9 mouse cellular contexts compared by ENCODE assay signal in the genomic region with DNA sequence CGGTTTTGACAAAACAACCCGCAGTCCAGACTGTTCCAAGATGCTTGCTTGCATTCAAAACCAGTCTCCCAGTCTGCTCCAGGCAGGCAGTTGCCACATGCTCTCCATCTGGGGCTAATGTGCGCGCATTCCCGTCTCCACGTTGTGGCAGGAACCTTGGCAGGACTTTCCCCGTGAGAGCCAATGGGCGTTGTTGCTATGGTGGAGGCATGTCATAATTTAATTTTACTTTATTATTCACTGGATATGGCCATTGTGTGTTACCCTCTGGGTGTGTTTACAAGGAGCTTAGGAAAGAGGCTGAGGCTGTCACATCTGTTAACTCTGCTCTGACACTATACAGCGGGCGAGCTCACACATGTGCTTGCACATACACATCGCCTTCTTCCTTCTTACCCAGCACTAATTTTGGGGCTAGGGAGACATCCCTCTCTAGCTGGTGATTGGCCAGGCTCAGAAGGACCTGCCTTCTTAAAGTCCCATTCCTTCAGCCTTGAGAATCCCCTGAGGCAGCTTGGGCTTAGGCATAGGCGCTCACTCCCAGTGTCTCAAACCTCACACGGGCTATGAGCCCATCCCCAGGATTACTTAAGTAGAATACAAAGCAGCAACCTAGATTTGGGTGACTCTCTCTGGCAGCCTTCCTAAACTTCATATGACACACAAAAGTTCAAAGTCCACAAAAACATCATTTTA.
DNase-seq lines count a peak whose midpoint lies in the region; ATAC-seq and TF ChIP-seq lines count a peak whose summit lies in the region.
"Had no signal": no experiment of that assay in that cellular context is flagged by ENCODE, and none has a peak within 500 bp of the region (broad histone marks: within the 10 kb centered on the region; RNA-seq: fewer than 3 reads in every experiment).

No protein-coding gene starts in this region.

- peak overlapping the region; percentile 55; the same call in 1 of the 2 replicates for H3K27ac ChIP-seq in forebrain, embryonic 14.5 days (ENCODE audit: low read depth, low read length)
- no peak overlapping the region for H3K27ac ChIP-seq in forebrain, embryonic 11.5 days (ENCODE audit: low read depth, low read length)
- H3K27ac ChIP-seq in embryonic facial prominence, embryonic 13.5 days, result peak overlapping the region; percentile 68
- peak overlapping the region; percentile 39 for H3K27ac ChIP-seq in midbrain, postnatal 0 days (ENCODE audit: low read depth, low read length)
- H3K27ac ChIP-seq in heart, embryonic 12.5 days (ENCODE audit: poor library complexity, severe bottlenecking), result no peak overlapping the region

- TF ChIP-seq CTCF in midbrain, postnatal 0 days (IDR thresholded peaks at IDR 0.05), result no peak

- no peak overlapping the region for H3K4me3 ChIP-seq in forebrain, embryonic 14.5 days (ENCODE audit: low read depth, low read length)
- H3K4me3 ChIP-seq in forebrain, embryonic 11.5 days (ENCODE audit: low read depth, low read length), result no peak overlapping the region
- no peak overlapping the region for H3K4me3 ChIP-seq in embryonic facial prominence, embryonic 13.5 days
- H3K4me3 ChIP-seq in midbrain, postnatal 0 days (ENCODE audit: low read depth, low read length), result no peak overlapping the region
- H3K4me3 ChIP-seq in heart, embryonic 12.5 days, result no peak overlapping the region
- H3K4me3 ChIP-seq: myocyte had no signal

- no peaks in the 10 kb centered on the region for H3K36me3 ChIP-seq in forebrain, embryonic 14.5 days (ENCODE audit: control insufficient read depth, insufficient read depth, low read length)
- H3K36me3 ChIP-seq in forebrain, embryonic 11.5 days (ENCODE audit: control insufficient read depth, insufficient read depth, low read length), result no peaks in the 10 kb centered on the region
- 0 out of 2 replicates have a peak, but pooled peaks cover 3% of the 10 kb centered on the region for H3K36me3 ChIP-seq in embryonic facial prominence, embryonic 13.5 days
- H3K36me3 ChIP-seq in midbrain, postnatal 0 days (ENCODE audit: insufficient read depth, low read length), result no peaks in the 10 kb centered on the region
- H3K36me3 ChIP-seq in heart, embryonic 12.5 days, result no peaks in the 10 kb centered on the region

- H3K9me3 ChIP-seq in forebrain, embryonic 14.5 days (replicated peaks; ENCODE audit: control insufficient read depth, low read length), result no peaks in the 10 kb centered on the region
- H3K9me3 ChIP-seq in forebrain, embryonic 11.5 days (ENCODE audit: control insufficient read depth, low read length), result no peaks in the 10 kb centered on the region
- H3K9me3 ChIP-seq in embryonic facial prominence, embryonic 13.5 days, result no peaks in the 10 kb centered on the region
- H3K9me3 ChIP-seq in midbrain, postnatal 0 days (ENCODE audit: low read length), result no peaks in the 10 kb centered on the region
- no peaks in the 10 kb centered on the region for H3K9me3 ChIP-seq in heart, embryonic 12.5 days (replicated peaks)

- 42% methylated on average over 13 of the region's 13 CpGs for WGBS in forebrain, embryonic 14.5 days
- WGBS in forebrain, embryonic 11.5 days, result 63% methylated on average over 13 of the region's 13 CpGs
- 23% methylated on average over 13 of the region's 13 CpGs for WGBS in embryonic facial prominence, embryonic 13.5 days
- 37% methylated on average over 13 of the region's 13 CpGs for WGBS in midbrain, postnatal 0 days
- WGBS in heart, embryonic 12.5 days, result 81% methylated on average over 13 of the region's 13 CpGs

- H3K27me3 ChIP-seq in forebrain, embryonic 14.5 days (replicated peaks; ENCODE audit: control insufficient read depth, insufficient read depth, low read length), result no peaks in the 10 kb centered on the region; the same call in 1 of the 2 replicates
- peaks cover 2% of the 10 kb centered on the region; the same call in 1 of the 2 replicates for H3K27me3 ChIP-seq in forebrain, embryonic 11.5 days (ENCODE audit: control insufficient read depth, insufficient read depth, low read length)
- no peaks in the 10 kb centered on the region for H3K27me3 ChIP-seq in embryonic facial prominence, embryonic 13.5 days
- no peaks in the 10 kb centered on the region; the same call in 1 of the 2 replicates for H3K27me3 ChIP-seq in midbrain, postnatal 0 days (ENCODE audit: insufficient read depth, low read length)
- H3K27me3 ChIP-seq in heart, embryonic 12.5 days (replicated peaks), result no peaks in the 10 kb centered on the region

- peak; percentile 90 for ATAC-seq in forebrain, embryonic 14.5 days
- no peak for ATAC-seq in forebrain, embryonic 11.5 days (replicated peaks; ENCODE audit: low FRiP score)
- peak; percentile 86 for ATAC-seq in embryonic facial prominence, embryonic 13.5 days (ENCODE audit: insufficient number of reproducible peaks, insufficient read depth, low FRiP score, low TSS enrichment, low read depth)
- 0 out of 2 replicates have a peak, but pooled peaks have one; percentile 23 for ATAC-seq in midbrain, postnatal 0 days (ENCODE audit: low FRiP score)
- ATAC-seq in heart, embryonic 12.5 days (ENCODE audit: insufficient number of reproducible peaks, low FRiP score), result no peak

- H3K4me2 ChIP-seq in forebrain, embryonic 14.5 days (ENCODE audit: low read length), result peak overlapping the region; percentile 18; the same call in 1 of the 2 replicates
- no peak overlapping the region for H3K4me2 ChIP-seq in forebrain, embryonic 11.5 days (ENCODE audit: low read depth, low read length, severe bottlenecking)
- peak overlapping the region; percentile 35 for H3K4me2 ChIP-seq in embryonic facial prominence, embryonic 13.5 days
- H3K4me2 ChIP-seq in midbrain, postnatal 0 days (ENCODE audit: low read depth, low read length, poor library complexity, severe bottlenecking), result peak overlapping the region; percentile 16; the same call in 1 of the 2 replicates
- no peak overlapping the region for H3K4me2 ChIP-seq in heart, embryonic 12.5 days

- peaks cover 22% of the 10 kb centered on the region for H3K4me1 ChIP-seq in forebrain, embryonic 14.5 days (ENCODE audit: control insufficient read depth, insufficient read depth, low read length)
- peaks cover 21% of the 10 kb centered on the region for H3K4me1 ChIP-seq in forebrain, embryonic 11.5 days (replicated peaks; ENCODE audit: control insufficient read depth, insufficient read depth, low read length)
- peaks cover 61% of the 10 kb centered on the region for H3K4me1 ChIP-seq in embryonic facial prominence, embryonic 13.5 days
- H3K4me1 ChIP-seq in midbrain, postnatal 0 days (ENCODE audit: insufficient read depth, low read length), result peaks cover 2% of the 10 kb centered on the region; the same call in 1 of the 2 replicates
- peaks cover 15% of the 10 kb centered on the region for H3K4me1 ChIP-seq in heart, embryonic 12.5 days (replicated peaks)

- no peak overlapping the region for H3K9ac ChIP-seq in forebrain, embryonic 14.5 days (ENCODE audit: low read length)
- H3K9ac ChIP-seq in forebrain, embryonic 11.5 days (ENCODE audit: low read length), result no peak overlapping the region
- H3K9ac ChIP-seq in embryonic facial prominence, embryonic 13.5 days, result no peak overlapping the region
- H3K9ac ChIP-seq in midbrain, postnatal 0 days (replicated peaks; ENCODE audit: low read length, poor library complexity, severe bottlenecking), result no peak overlapping the region
- no peak overlapping the region for H3K9ac ChIP-seq in heart, embryonic 12.5 days

- peak; percentile 91 for DNase-seq in forebrain, embryonic 14.5 days (ENCODE audit: low spot score)
- no peak for DNase-seq in forebrain, embryonic 11.5 days (ENCODE audit: low spot score)
- DNase-seq in layer of hippocampus, adult 8-10 months (ENCODE audit: low spot score in 2 of 2), result peak; percentile 57 to 69
- peak; percentile 67 for DNase-seq in midbrain, postnatal 0 days (ENCODE audit: low spot score)
- DNase-seq in ovary, postnatal 10 days (ENCODE audit: low spot score), result no peak
- DNase-seq in heart, postnatal 4 days, result no peak

Comparison
In these comparisons a context has a peak if more than half of its experiments do, and no peak if none do; other contexts are left out.
1. ATAC-seq: peak in forebrain, embryonic 14.5 days (single experiment), embryonic facial prominence, embryonic 13.5 days (single experiment) and midbrain, postnatal 0 days (single experiment); none in forebrain, embryonic 11.5 days (single experiment) and heart, embryonic 12.5 days (single experiment).
2. DNase-seq: peak in forebrain, embryonic 14.5 days (single experiment), layer of hippocampus, adult 8-10 months (2 of 2) and midbrain, postnatal 0 days (single experiment); none in forebrain, embryonic 11.5 days (single experiment), ovary, postnatal 10 days (single experiment) and heart, postnatal 4 days (single experiment).
3. H3K27ac ChIP-seq: peak in forebrain, embryonic 14.5 days (single experiment), embryonic facial prominence, embryonic 13.5 days (single experiment) and midbrain, postnatal 0 days (single experiment); none in forebrain, embryonic 11.5 days (single experiment) and heart, embryonic 12.5 days (single experiment).
4. H3K4me2 ChIP-seq: peak in forebrain, embryonic 14.5 days (single experiment), embryonic facial prominence, embryonic 13.5 days (single experiment) and midbrain, postnatal 0 days (single experiment); none in forebrain, embryonic 11.5 days (single experiment) and heart, embryonic 12.5 days (single experiment).